Comparison of ENCODE assay signal across 16 mouse cellular contexts in genomic region chr4:41695800-41696199, GRCm38 (mm10). TPM values are rescaled to one million over a fixed set of nuclear protein-coding genes. Genes with fewer than 3 reads are reported as not detected.
DNase-seq lines count a peak whose midpoint lies in the region; ATAC-seq and TF ChIP-seq lines count a peak whose summit lies in the region.
"Not testable (repeated sequence)": the region's sequence is repeated elsewhere in the genome, so short reads cannot be mapped to it uniquely, and the experiment has no call there.
"Had no signal": no experiment of that assay in that cellular context is flagged by ENCODE, and none has a peak within 500 bp of the region (broad histone marks: within the 10 kb centered on the region; RNA-seq: fewer than 3 reads in every experiment).

No protein-coding gene starts in this region.

- H3K9me3 ChIP-seq in embryonic facial prominence, embryonic 15.5 days (replicated peaks); forebrain, postnatal 0 days (ENCODE audit: low read length); heart, embryonic 16.5 days (replicated peaks; ENCODE audit: control insufficient read depth, low read length); intestine, embryonic 15.5 days; limb, embryonic 11.5 days (ENCODE audit: control insufficient read depth, low read length); midbrain, embryonic 11.5 days (ENCODE audit: control insufficient read depth, low read length); neural tube, embryonic 12.5 days: not testable (repeated sequence)

- H3K4me2 ChIP-seq in embryonic facial prominence, embryonic 15.5 days (replicated peaks), result peak overlapping the region; percentile 37
- peak overlapping the region; percentile 24; the same call in 1 of the 2 replicates for H3K4me2 ChIP-seq in forebrain, postnatal 0 days (ENCODE audit: low read depth)
- peak overlapping the region; percentile 23; the same call in 1 of the 2 replicates for H3K4me2 ChIP-seq in heart, embryonic 16.5 days (ENCODE audit: low read depth, low read length)
- H3K4me2 ChIP-seq in intestine, embryonic 15.5 days (replicated peaks), result 0 out of 2 replicates have a peak overlapping the region, but pooled peaks have one; percentile 36
- peak overlapping the region; percentile 20; the same call in 1 of the 2 replicates for H3K4me2 ChIP-seq in limb, embryonic 11.5 days (ENCODE audit: low read depth, severe bottlenecking)
- peak overlapping the region; percentile 34; the same call in 1 of the 2 replicates for H3K4me2 ChIP-seq in midbrain, embryonic 11.5 days
- peak overlapping the region; percentile 51 for H3K4me2 ChIP-seq in neural tube, embryonic 12.5 days (replicated peaks)

- not testable (repeated sequence) for ATAC-seq in embryonic facial prominence, embryonic 15.5 days (ENCODE audit: insufficient number of reproducible peaks, low FRiP score, low TSS enrichment, low read depth); forebrain, postnatal 0 days; heart, embryonic 16.5 days (replicated peaks; ENCODE audit: extremely low read depth, insufficient read depth, low FRiP score); intestine, embryonic 15.5 days; limb, embryonic 11.5 days (ENCODE audit: insufficient number of reproducible peaks, low FRiP score, low TSS enrichment, low read depth); midbrain, embryonic 11.5 days (ENCODE audit: low FRiP score); neural tube, embryonic 12.5 days (ENCODE audit: low FRiP score, low read depth)

- not testable (repeated sequence) for H3K36me3 ChIP-seq in embryonic facial prominence, embryonic 15.5 days; forebrain, postnatal 0 days (ENCODE audit: insufficient read depth); heart, embryonic 16.5 days (ENCODE audit: control insufficient read depth, insufficient read depth); intestine, embryonic 15.5 days; limb, embryonic 11.5 days (ENCODE audit: control insufficient read depth, insufficient read depth, low read length); midbrain, embryonic 11.5 days (ENCODE audit: control insufficient read depth, insufficient read depth, low read length); neural tube, embryonic 12.5 days

- not testable (repeated sequence) for H3K27me3 ChIP-seq in embryonic facial prominence, embryonic 15.5 days; forebrain, postnatal 0 days (ENCODE audit: insufficient read depth, low read length); heart, embryonic 16.5 days (ENCODE audit: control insufficient read depth, insufficient read depth, low read length); intestine, embryonic 15.5 days (replicated peaks); limb, embryonic 11.5 days (ENCODE audit: control insufficient read depth, insufficient read depth, low read length); midbrain, embryonic 11.5 days (ENCODE audit: control insufficient read depth, insufficient read depth, low read length); neural tube, embryonic 12.5 days (replicated peaks)

- TF ChIP-seq CTCF in forebrain, postnatal 0 days (IDR thresholded peaks at IDR 0.05; ENCODE audit: low read depth), result not testable (repeated sequence)

- DNase-seq in forebrain, postnatal 0 days; limb, embryonic 11.5 days (ENCODE audit: low spot score): not testable (repeated sequence)
- peak; percentile 80 for DNase-seq in midbrain, embryonic 11.5 days (ENCODE audit: low spot score, missing footprints)

- not testable (repeated sequence) for H3K27ac ChIP-seq in brown adipose tissue, adult 24 weeks (replicated peaks; ENCODE audit: low read depth, low read length); embryonic facial prominence, embryonic 15.5 days (replicated peaks); forebrain, postnatal 0 days (ENCODE audit: low read depth, low read length); heart, embryonic 16.5 days (ENCODE audit: low read length); intestine, embryonic 15.5 days; limb, embryonic 11.5 days (replicated peaks; ENCODE audit: low read depth, low read length); midbrain, embryonic 11.5 days (ENCODE audit: low read depth, low read length); neural tube, embryonic 12.5 days

- H3K4me1 ChIP-seq in brown adipose tissue, adult 24 weeks (ENCODE audit: control insufficient read depth, insufficient read depth, insufficient read length, low read length); embryonic facial prominence, embryonic 15.5 days; forebrain, postnatal 0 days (ENCODE audit: insufficient read depth); heart, embryonic 16.5 days (ENCODE audit: control insufficient read depth, insufficient read depth, low read length); intestine, embryonic 15.5 days (replicated peaks); limb, embryonic 11.5 days (ENCODE audit: control insufficient read depth, insufficient read depth, low read length); midbrain, embryonic 11.5 days (ENCODE audit: control insufficient read depth, insufficient read depth, low read length); neural tube, embryonic 12.5 days: not testable (repeated sequence)

- 6% methylated on average over 8 of the region's 38 CpGs for WGBS in embryonic facial prominence, embryonic 15.5 days
- 2% methylated on average over 14 of the region's 38 CpGs for WGBS in forebrain, postnatal 0 days
- WGBS in heart, embryonic 16.5 days, result 5% methylated on average over 14 of the region's 38 CpGs
- 7% methylated on average over 17 of the region's 38 CpGs for WGBS in intestine, embryonic 15.5 days
- 4% methylated on average over 14 of the region's 38 CpGs for WGBS in limb, embryonic 11.5 days
- 2% methylated on average over 11 of the region's 38 CpGs for WGBS in midbrain, embryonic 11.5 days
- under 1% methylated on average over 15 of the region's 38 CpGs for WGBS in neural tube, embryonic 12.5 days

- H3K9ac ChIP-seq in embryonic facial prominence, embryonic 15.5 days; forebrain, postnatal 0 days; heart, embryonic 16.5 days (ENCODE audit: low read length); intestine, embryonic 15.5 days; limb, embryonic 11.5 days (ENCODE audit: low read length); midbrain, embryonic 11.5 days (ENCODE audit: low read length); neural tube, embryonic 12.5 days: not testable (repeated sequence)

- H3K4me3 ChIP-seq in brown adipose tissue, adult 24 weeks (ENCODE audit: insufficient read depth, low read depth, low read length), result peak overlapping the region; percentile 14; the same call in 1 of the 2 replicates
- H3K4me3 ChIP-seq in embryonic facial prominence, embryonic 15.5 days (replicated peaks); intestine, embryonic 15.5 days (replicated peaks); limb, embryonic 11.5 days (ENCODE audit: low read depth, low read length); midbrain, embryonic 11.5 days (ENCODE audit: low read depth, low read length); neural tube, embryonic 12.5 days: not testable (repeated sequence)
- H3K4me3 ChIP-seq in forebrain, postnatal 0 days (ENCODE audit: low read depth, low read length), result 0 out of 2 replicates have a peak overlapping the region, but pooled peaks have one; percentile 16
- H3K4me3 ChIP-seq in heart, embryonic 16.5 days (ENCODE audit: low read length), result peak overlapping the region; percentile 22; the same call in 1 of the 2 replicates

RNA-seq across cellular contexts. Expression of gene Cntfr, which starts 1.1 kb away (rescaled TPM):
- 5.5 and 8.4 TPM in 2 replicates for polyA plus RNA-seq in brown adipose tissue, adult 24 weeks (2012; ENCODE audit: insufficient read depth, insufficient read length, missing spikeins)
- polyA plus RNA-seq in embryonic facial prominence, embryonic 15.5 days (2015; fragmentation: Nextera tagmentation; extraction: Ambion mirVana), result 16.2 and 19.0 TPM in 2 replicates
- total RNA-seq in forebrain, postnatal 0 days (2014; rRNA removed), result 24.7 and 25.9 TPM in 2 replicates
- 13.6 and 14.2 TPM in 2 replicates for polyA plus RNA-seq in forebrain, postnatal 0 days (2015; fragmentation: Nextera tagmentation; extraction: Ambion mirVana)
- polyA plus RNA-seq in heart, embryonic 16.5 days (2015; fragmentation: Nextera tagmentation; extraction: Ambion mirVana), result 1.5 and 2.0 TPM in 2 replicates
- polyA plus RNA-seq in intestine, embryonic 15.5 days (2015; fragmentation: Nextera tagmentation; extraction: Ambion mirVana), result 5.1 and 6.4 TPM in 2 replicates
- 5.6 and 9.2 TPM in 2 replicates for polyA plus RNA-seq in limb, embryonic 11.5 days (2014; fragmentation: Nextera tagmentation; extraction: Ambion mirVana)
- polyA plus RNA-seq in midbrain, embryonic 11.5 days (2014; fragmentation: Nextera tagmentation; extraction: Ambion mirVana), result 25.7 and 33.8 TPM in 2 replicates
- polyA plus RNA-seq in neural tube, embryonic 12.5 days (2016; fragmentation: Nextera tagmentation; extraction: Ambion mirVana), result 32.8 and 36.4 TPM in 2 replicates
- total RNA-seq: granulocyte monocyte progenitor cell, adult 5-6 weeks had no signal

RNA-seq across cellular contexts. Expression of gene Il11ra1, which starts 4.0 kb away (rescaled TPM):
- polyA plus RNA-seq in brown adipose tissue, adult 24 weeks (2012; ENCODE audit: insufficient read depth, insufficient read length, missing spikeins), result 53.3 and 56.1 TPM in 2 replicates
- polyA plus RNA-seq in embryonic facial prominence, embryonic 15.5 days (2015; fragmentation: Nextera tagmentation; extraction: Ambion mirVana), result 407 and 429 TPM in 2 replicates
- 16.8 and 17.2 TPM in 2 replicates for total RNA-seq in forebrain, postnatal 0 days (2014; rRNA removed)
- polyA plus RNA-seq in forebrain, postnatal 0 days (2015; fragmentation: Nextera tagmentation; extraction: Ambion mirVana), result 29.1 and 31.2 TPM in 2 replicates
- 134 and 142 TPM in 2 replicates for polyA plus RNA-seq in heart, embryonic 16.5 days (2015; fragmentation: Nextera tagmentation; extraction: Ambion mirVana)
- 127 and 129 TPM in 2 replicates for polyA plus RNA-seq in intestine, embryonic 15.5 days (2015; fragmentation: Nextera tagmentation; extraction: Ambion mirVana)
- 202 and 214 TPM in 2 replicates for polyA plus RNA-seq in limb, embryonic 11.5 days (2014; fragmentation: Nextera tagmentation; extraction: Ambion mirVana)
- polyA plus RNA-seq in midbrain, embryonic 11.5 days (2014; fragmentation: Nextera tagmentation; extraction: Ambion mirVana), result 55.2 and 57.9 TPM in 2 replicates
- polyA plus RNA-seq in neural tube, embryonic 12.5 days (2016; fragmentation: Nextera tagmentation; extraction: Ambion mirVana), result 73.3 and 79.5 TPM in 2 replicates

RNA-seq across cellular contexts. Expression of gene Rpp25l, which starts 17.5 kb away (rescaled TPM):
- polyA plus RNA-seq in brown adipose tissue, adult 24 weeks (2012; ENCODE audit: insufficient read depth, insufficient read length, missing spikeins), result 9.0 and 13.5 TPM in 2 replicates
- polyA plus RNA-seq in embryonic facial prominence, embryonic 15.5 days (2015; fragmentation: Nextera tagmentation; extraction: Ambion mirVana), result 70.0 and 79.8 TPM in 2 replicates
- total RNA-seq in forebrain, postnatal 0 days (2014; rRNA removed), result 36.3 and 44.4 TPM in 2 replicates
- 43.0 and 52.0 TPM in 2 replicates for polyA plus RNA-seq in forebrain, postnatal 0 days (2015; fragmentation: Nextera tagmentation; extraction: Ambion mirVana)
- polyA plus RNA-seq in heart, embryonic 16.5 days (2015; fragmentation: Nextera tagmentation; extraction: Ambion mirVana), result 46.1 and 48.4 TPM in 2 replicates
- 58.8 and 65.0 TPM in 2 replicates for polyA plus RNA-seq in intestine, embryonic 15.5 days (2015; fragmentation: Nextera tagmentation; extraction: Ambion mirVana)
- polyA plus RNA-seq in limb, embryonic 11.5 days (2014; fragmentation: Nextera tagmentation; extraction: Ambion mirVana), result 94.2 and 99.3 TPM in 2 replicates
- polyA plus RNA-seq in midbrain, embryonic 11.5 days (2014; fragmentation: Nextera tagmentation; extraction: Ambion mirVana), result 69.3 and 85.9 TPM in 2 replicates
- 65.9 and 66.9 TPM in 2 replicates for polyA plus RNA-seq in neural tube, embryonic 12.5 days (2016; fragmentation: Nextera tagmentation; extraction: Ambion mirVana)

RNA-seq across cellular contexts. Expression of gene Dctn3, which starts 27.2 kb away (rescaled TPM):
- 111 and 118 TPM in 2 replicates for polyA plus RNA-seq in brown adipose tissue, adult 24 weeks (2012; ENCODE audit: insufficient read depth, insufficient read length, missing spikeins)
- 139 and 146 TPM in 2 replicates for polyA plus RNA-seq in embryonic facial prominence, embryonic 15.5 days (2015; fragmentation: Nextera tagmentation; extraction: Ambion mirVana)
- total RNA-seq in forebrain, postnatal 0 days (2014; rRNA removed), result 184 and 251 TPM in 2 replicates
- 378 and 438 TPM in 2 replicates for polyA plus RNA-seq in forebrain, postnatal 0 days (2015; fragmentation: Nextera tagmentation; extraction: Ambion mirVana)
- polyA plus RNA-seq in heart, embryonic 16.5 days (2015; fragmentation: Nextera tagmentation; extraction: Ambion mirVana), result 137 and 141 TPM in 2 replicates
- 122 and 131 TPM in 2 replicates for polyA plus RNA-seq in intestine, embryonic 15.5 days (2015; fragmentation: Nextera tagmentation; extraction: Ambion mirVana)
- 94.3 and 104 TPM in 2 replicates for polyA plus RNA-seq in limb, embryonic 11.5 days (2014; fragmentation: Nextera tagmentation; extraction: Ambion mirVana)
- polyA plus RNA-seq in midbrain, embryonic 11.5 days (2014; fragmentation: Nextera tagmentation; extraction: Ambion mirVana), result 154 and 155 TPM in 2 replicates
- 225 and 233 TPM in 2 replicates for polyA plus RNA-seq in neural tube, embryonic 12.5 days (2016; fragmentation: Nextera tagmentation; extraction: Ambion mirVana)

RNA-seq across cellular contexts. Expression of gene Arid3c, which starts 35.1 kb away (rescaled TPM):
- polyA plus RNA-seq in brown adipose tissue, adult 24 weeks (2012; ENCODE audit: insufficient read depth, insufficient read length, missing spikeins), result not detected in 2 replicates
- polyA plus RNA-seq in embryonic facial prominence, embryonic 15.5 days (2015; fragmentation: Nextera tagmentation; extraction: Ambion mirVana), result 0.12 and 0.16 TPM in 2 replicates
- total RNA-seq in forebrain, postnatal 0 days (2014; rRNA removed), result not detected in 2 replicates
- 0.14 and 0.15 TPM in 2 replicates for polyA plus RNA-seq in forebrain, postnatal 0 days (2015; fragmentation: Nextera tagmentation; extraction: Ambion mirVana)
- not detected in 2 replicates for polyA plus RNA-seq in heart, embryonic 16.5 days (2015; fragmentation: Nextera tagmentation; extraction: Ambion mirVana)
- polyA plus RNA-seq in intestine, embryonic 15.5 days (2015; fragmentation: Nextera tagmentation; extraction: Ambion mirVana), result not detected in 2 replicates
- not detected in 2 replicates for polyA plus RNA-seq in limb, embryonic 11.5 days (2014; fragmentation: Nextera tagmentation; extraction: Ambion mirVana)
- polyA plus RNA-seq in midbrain, embryonic 11.5 days (2014; fragmentation: Nextera tagmentation; extraction: Ambion mirVana), result 0.72 and 1.8 TPM in 2 replicates
- polyA plus RNA-seq in neural tube, embryonic 12.5 days (2016; fragmentation: Nextera tagmentation; extraction: Ambion mirVana), result 1.4 and 1.5 TPM in 2 replicates
- total RNA-seq: adrenal gland, adult 18-20 months; granulocyte monocyte progenitor cell, adult 5-6 weeks; heart, postnatal 10 days; layer of hippocampus, postnatal 36 days had no signal
- polyA plus RNA-seq: liver, embryonic 14.5 days; spleen, adult 2 months; stomach, embryonic 15.5 days; thymus, postnatal 0 days had no signal
